Mouse (Mus musculus) spleen, adult 12 weeks (tissue): ENCODE results near the gene Syngr2.
A peak's percentile ranks its signal among the peaks of the same experiment; 100 is the strongest.

ENCODE experiments used
- DNase-seq: peaks from one replicate; pipeline ENCODE4 v3.0.0; 2022; ENCODE audit warnings: low spot score

Syngr2 gene

GRCm38 (mm10) chr11:117809407-117810311, at the start of gene Syngr2, which contains the start of gene Gm20708:
Gene Syngr2 (plus strand): TSS chr11:117809668.
Gene Gm20708 (plus strand): TSS chr11:117809668.
- DNase-seq = peak; percentile 78

GRCm38 (mm10) chr11:117760374-117761119, 48.9 kb upstream of the Syngr2 start:
- DNase-seq = no peak

GRCm38 (mm10) chr11:117761801-117762200, 47.7 kb upstream of the Syngr2 start:
- DNase-seq = no peak

- no peak for DNase-seq
These were observed 47.2 kb upstream of the Syngr2 start for GRCm38 (mm10) chr11:117762246-117762645.

- no peak for DNase-seq
These were observed 45.1 kb upstream of the Syngr2 start for GRCm38 (mm10) chr11:117764319-117764718.

GRCm38 (mm10) chr11:117765361-117765760, 44.1 kb upstream of the Syngr2 start:
- no peak for DNase-seq

- DNase-seq = no peak
These were observed 43.2 kb upstream of the Syngr2 start for GRCm38 (mm10) chr11:117766275-117766674.

- no peak for DNase-seq
These were observed 40.5 kb upstream of the Syngr2 start for GRCm38 (mm10) chr11:117768725-117769682.

GRCm38 (mm10) chr11:117769683-117770047, 39.8 kb upstream of the Syngr2 start:
- DNase-seq = no peak

- no peak for DNase-seq
These were observed 39.1 kb upstream of the Syngr2 start for GRCm38 (mm10) chr11:117770407-117770806.

GRCm38 (mm10) chr11:117772352-117772751, 37.1 kb upstream of the Syngr2 start:
- no peak for DNase-seq

- DNase-seq = no peak
These were observed 34.5 kb upstream of the Syngr2 start for GRCm38 (mm10) chr11:117774925-117775324.

GRCm38 (mm10) chr11:117775540-117775939, 33.9 kb upstream of the Syngr2 start:
- no peak for DNase-seq

GRCm38 (mm10) chr11:117776085-117776792, 33.2 kb upstream of the Syngr2 start:
- no peak for DNase-seq

GRCm38 (mm10) chr11:117777111-117777510, 32.4 kb upstream of the Syngr2 start:
- DNase-seq = no peak

- no peak for DNase-seq
These were observed 31.4 kb upstream of the Syngr2 start for GRCm38 (mm10) chr11:117778031-117778430.

- peak; percentile 41 for DNase-seq
These were observed 30.5 kb upstream of the Syngr2 start for GRCm38 (mm10) chr11:117778851-117779433.

- peak; percentile 67 for DNase-seq
These were observed 29.9 kb upstream of the Syngr2 start for GRCm38 (mm10) chr11:117779434-117780198.

- DNase-seq = no peak
These were observed 29.3 kb upstream of the Syngr2 start for GRCm38 (mm10) chr11:117780199-117780515.

- peak; percentile 92 for DNase-seq
These were observed 28.8 kb upstream of the Syngr2 start for GRCm38 (mm10) chr11:117780582-117781111.
